Comparison of ENCODE assay signal across 10 mouse cellular contexts in genomic region chr9:120496691-120497090, GRCm38 (mm10). TPM values are rescaled to one million over a fixed set of nuclear protein-coding genes. Genes with fewer than 3 reads are reported as not detected.
A peak's percentile ranks its signal among the peaks of the same experiment; 100 is the strongest.
DNase-seq lines count a peak whose midpoint lies in the region; ATAC-seq lines count a peak whose summit lies in the region.
"Had no signal": no experiment of that assay in that cellular context is flagged by ENCODE, and none has a peak within 500 bp of the region (broad histone marks: within the 10 kb centered on the region; RNA-seq: fewer than 3 reads in every experiment).

No protein-coding gene starts in this region.

- no peaks in the 10 kb centered on the region for H3K9me3 ChIP-seq in embryonic facial prominence, embryonic 10.5 days
- no peaks in the 10 kb centered on the region for H3K9me3 ChIP-seq in stomach, embryonic 15.5 days
- H3K9me3 ChIP-seq: embryonic facial prominence, embryonic 13.5 days; neural tube, embryonic 12.5 days had no signal

- peak; percentile 36; the same call in 1 of the 2 replicates for ATAC-seq in megakaryocyte-erythroid progenitor cell, adult 5-6 weeks (replicated peaks; ENCODE audit: low FRiP score, low TSS enrichment, poor library complexity, severe bottlenecking)
- ATAC-seq in stomach, embryonic 15.5 days (ENCODE audit: insufficient read depth, low FRiP score, low read depth) = peak; percentile 36; the same call in 1 of the 2 replicates

- no peak overlapping the region for H3K4me3 ChIP-seq in embryonic facial prominence, embryonic 10.5 days
- H3K4me3 ChIP-seq in stomach, embryonic 15.5 days (replicated peaks) = no peak overlapping the region
- H3K4me3 ChIP-seq: embryonic facial prominence, embryonic 13.5 days; neural tube, embryonic 12.5 days had no signal

- no peak overlapping the region for H3K4me2 ChIP-seq in stomach, embryonic 15.5 days
- H3K4me2 ChIP-seq: embryonic facial prominence, embryonic 13.5 days; neural tube, embryonic 12.5 days had no signal

- intact Hi-C loops in heart, postnatal 10 days (cut with DNase I) = loop anchor here (1.0 to 10.0 kb wide), 2 partner anchors 62 to 362 kb away; no protein-coding TSS in a partner anchor

- no peaks in the 10 kb centered on the region for H3K27me3 ChIP-seq in embryonic facial prominence, embryonic 10.5 days (replicated peaks; ENCODE audit: low read depth, poor library complexity, severe bottlenecking)
- H3K27me3 ChIP-seq in stomach, embryonic 15.5 days (replicated peaks) = no peaks in the 10 kb centered on the region
- H3K27me3 ChIP-seq: embryonic facial prominence, embryonic 13.5 days; neural tube, embryonic 12.5 days had no signal

- peaks cover 20% of the 10 kb centered on the region for H3K4me1 ChIP-seq in embryonic facial prominence, embryonic 10.5 days
- peaks cover 19% of the 10 kb centered on the region for H3K4me1 ChIP-seq in stomach, embryonic 15.5 days

- DNase-seq in left cerebral cortex, adult 18-20 months (ENCODE audit: low spot score in 2 of 2) = peak; percentile 61 to 69
- DNase-seq in left cerebral cortex, adult 11 months (ENCODE audit: low spot score) = no peak
- peak; percentile 34 for DNase-seq in adrenal gland, adult 8-10 months
- DNase-seq in embryonic facial prominence, embryonic 10.5 days (ENCODE audit: low spot score) = peak; percentile 77
- peak; percentile 75 to 85 for DNase-seq in heart, postnatal 10 days
- peak; percentile 81 to 83 for DNase-seq in layer of hippocampus, postnatal 10 days (ENCODE audit: low spot score in 2 of 2)

- no peak overlapping the region for H3K27ac ChIP-seq in embryonic facial prominence, embryonic 10.5 days (replicated peaks)
- no peak overlapping the region for H3K27ac ChIP-seq in stomach, embryonic 15.5 days
- H3K27ac ChIP-seq: embryonic facial prominence, embryonic 13.5 days; neural tube, embryonic 12.5 days had no signal

- WGBS in embryonic facial prominence, embryonic 10.5 days = 10% methylated on average over 3 of the region's 3 CpGs
- WGBS in stomach, embryonic 15.5 days = 3% methylated on average over 3 of the region's 3 CpGs

- H3K9ac ChIP-seq in stomach, embryonic 15.5 days = no peak overlapping the region
- H3K9ac ChIP-seq: embryonic facial prominence, embryonic 13.5 days; neural tube, embryonic 12.5 days had no signal

- peaks cover 34% of the 10 kb centered on the region for H3K36me3 ChIP-seq in embryonic facial prominence, embryonic 10.5 days (replicated peaks)
- H3K36me3 ChIP-seq in stomach, embryonic 15.5 days = peaks cover 17% of the 10 kb centered on the region

RNA-seq across cellular contexts. Expression of gene Eif1b, which starts 4.7 kb away (rescaled TPM):
- total RNA-seq in left cerebral cortex, adult 18-20 months (2021) = 100 to 1,000 TPM; 198 to 202 TPM
- total RNA-seq in adrenal gland, adult 8-10 months (2022) = 10 to 100 TPM; 53.1 to 71.1 (median 66.6) TPM
- polyA plus RNA-seq in embryonic facial prominence, embryonic 10.5 days (2016; fragmentation: Nextera tagmentation; extraction: Ambion mirVana) = 202 and 220 TPM in 2 replicates
- total RNA-seq in heart, postnatal 10 days (2021) = 10 to 100 TPM; 61.5 to 62.0 TPM
- total RNA-seq in layer of hippocampus, postnatal 10 days (2021) = 100 to 1,000 TPM; 158 to 211 TPM
- 55.4 and 85.9 TPM in 2 replicates for total RNA-seq in megakaryocyte-erythroid progenitor cell, adult 5-6 weeks (2014; fragmentation: Nextera tagmentation)
- 77.5 and 85.3 TPM in 2 replicates for total RNA-seq in megakaryocyte-erythroid progenitor cell, adult 5-6 weeks (2017)
- 153 and 162 TPM in 2 replicates for polyA plus RNA-seq in stomach, embryonic 15.5 days (2015; fragmentation: Nextera tagmentation; extraction: Ambion mirVana)

RNA-seq across cellular contexts. Expression of gene Entpd3, which starts 42.9 kb away (rescaled TPM):
- 1 to 10 TPM; 7.8 to 8.5 TPM for total RNA-seq in left cerebral cortex, adult 18-20 months (2021)
- total RNA-seq in adrenal gland, adult 8-10 months (2022) = 1 to 10 TPM in 2 of 4 experiments, under 1 TPM in 2; 0.15 to 4.7 (median 1.6) TPM
- polyA plus RNA-seq in embryonic facial prominence, embryonic 10.5 days (2016; fragmentation: Nextera tagmentation; extraction: Ambion mirVana) = 0.55 and 0.56 TPM in 2 replicates
- not detected for total RNA-seq in heart, postnatal 10 days (2021)
- 1 to 10 TPM; 3.9 to 4.1 TPM for total RNA-seq in layer of hippocampus, postnatal 10 days (2021)
- not detected in 2 replicates for total RNA-seq in megakaryocyte-erythroid progenitor cell, adult 5-6 weeks (2014; fragmentation: Nextera tagmentation)
- total RNA-seq in megakaryocyte-erythroid progenitor cell, adult 5-6 weeks (2017) = 0.27 TPM in 1 of 2 replicates, not detected in the other
- polyA plus RNA-seq in stomach, embryonic 15.5 days (2015; fragmentation: Nextera tagmentation; extraction: Ambion mirVana) = 5.5 and 5.7 TPM in 2 replicates
